Mouse (Mus musculus) heart, postnatal 14 days (tissue): ENCODE data around the gene Cd276. TPM values are rescaled to one million over a fixed set of nuclear protein-coding genes. Genes with fewer than 3 reads are reported as not detected.

Experiments used
- total RNA-seq, 2 experiments: library from RNA; stranded (reverse); gene quantifications; 2 replicates each; pipeline ENCODE4 v1.2.3; 2021

Gene Cd276
- total RNA-seq, 2 experiments from 2014 or later = 15.4 to 17.6 TPM

Other genes starting within 250 kb of the Cd276 start
- 10 to 100 TPM; 50.5 to 53.2 TPM for gene Loxl1, start 242.3 kb downstream of the Cd276 start, total RNA-seq
- not detected for gene Tbc1d21, start 185.0 kb downstream of the Cd276 start, total RNA-seq
- gene Insyn1, start 66.8 kb downstream of the Cd276 start, total RNA-seq = 10 to 100 TPM; 10.7 to 11.1 TPM
- gene Nptn, start 26.8 kb upstream of the Cd276 start, total RNA-seq = 100 to 1,000 TPM; 155 to 177 TPM
- 1 to 10 TPM; 2.7 to 5.3 TPM for gene Rec114, start 188.5 kb upstream of the Cd276 start, total RNA-seq